Comparison of ENCODE assay signal across 20 mouse cellular contexts in genomic region chr8:34669146-34669545, GRCm38 (mm10).
DNase-seq lines count a peak whose midpoint lies in the region; ATAC-seq and TF ChIP-seq lines count a peak whose summit lies in the region.
"Had no signal": no experiment of that assay in that cellular context is flagged by ENCODE, and none has a peak within 500 bp of the region (broad histone marks: within the 10 kb centered on the region; RNA-seq: fewer than 3 reads in every experiment).

No protein-coding gene starts in this region.

- TF ChIP-seq POLR2A in CH12.LX (IDR thresholded peaks at IDR 0.05; ENCODE audit: low read depth, low read length) = no peak

- no peaks in the 10 kb centered on the region for H3K9me3 ChIP-seq in stomach, embryonic 16.5 days (replicated peaks; ENCODE audit: control insufficient read depth, low read length)
- H3K9me3 ChIP-seq in stomach, postnatal 0 days (ENCODE audit: control insufficient read depth, low read length) = no peaks in the 10 kb centered on the region
- H3K9me3 ChIP-seq in CH12.LX (replicated peaks; ENCODE audit: low read length) = no peaks in the 10 kb centered on the region
- H3K9me3 ChIP-seq: embryonic facial prominence, embryonic 10.5 days; embryonic facial prominence, embryonic 12.5 days; forebrain, embryonic 13.5 days; forebrain, embryonic 15.5 days had no signal

- no peak for TF ChIP-seq EP300 in stomach, postnatal 0 days (optimal IDR thresholded peaks at IDR 0.05)
- no peak for TF ChIP-seq EP300 in CH12.LX (IDR thresholded peaks at IDR 0.05; ENCODE audit: low read length)

- no peaks in the 10 kb centered on the region for H3K27me3 ChIP-seq in stomach, embryonic 16.5 days (ENCODE audit: control insufficient read depth, insufficient read depth, low read length)
- no peaks in the 10 kb centered on the region for H3K27me3 ChIP-seq in stomach, postnatal 0 days (ENCODE audit: control insufficient read depth, insufficient read depth, low read length)
- no peaks in the 10 kb centered on the region for H3K27me3 ChIP-seq in CH12.LX (replicated peaks)
- H3K27me3 ChIP-seq: embryonic facial prominence, embryonic 12.5 days; forebrain, embryonic 13.5 days; forebrain, embryonic 15.5 days had no signal

- no peak overlapping the region for H3K4me2 ChIP-seq in stomach, embryonic 16.5 days (ENCODE audit: low read depth, low read length)
- no peak overlapping the region for H3K4me2 ChIP-seq in stomach, postnatal 0 days (replicated peaks; ENCODE audit: low read depth)
- H3K4me2 ChIP-seq in CH12.LX (ENCODE audit: insufficient read depth, low read depth, poor library complexity, severe bottlenecking) = no peak overlapping the region
- H3K4me2 ChIP-seq: embryonic facial prominence, embryonic 12.5 days; forebrain, embryonic 13.5 days; forebrain, embryonic 15.5 days had no signal

- no peaks in the 10 kb centered on the region for H3K79me2 ChIP-seq in CH12.LX (replicated peaks; ENCODE audit: control insufficient read depth, extremely low read depth, insufficient read depth, poor library complexity, severe bottlenecking)

- H3K9ac ChIP-seq in stomach, embryonic 16.5 days (ENCODE audit: low read length) = no peak overlapping the region
- no peak overlapping the region for H3K9ac ChIP-seq in stomach, postnatal 0 days (ENCODE audit: low read length)
- no peak overlapping the region for H3K9ac ChIP-seq in CH12.LX (ENCODE audit: insufficient read depth, low read depth)
- H3K9ac ChIP-seq: embryonic facial prominence, embryonic 12.5 days; forebrain, embryonic 13.5 days; forebrain, embryonic 15.5 days; forebrain, postnatal 0 days had no signal

- H3K27ac ChIP-seq in stomach, embryonic 16.5 days (ENCODE audit: low read length) = no peak overlapping the region
- no peak overlapping the region for H3K27ac ChIP-seq in stomach, postnatal 0 days (replicated peaks)
- H3K27ac ChIP-seq in CH12.LX (ENCODE audit: insufficient read depth, low read depth) = no peak overlapping the region
- H3K27ac ChIP-seq: embryonic facial prominence, embryonic 10.5 days; embryonic facial prominence, embryonic 12.5 days; forebrain, embryonic 13.5 days; forebrain, embryonic 15.5 days had no signal

- TF ChIP-seq RAD21 in CH12.LX (IDR thresholded peaks at IDR 0.05; ENCODE audit: low read depth, low read length) = no peak

- dilution Hi-C loops in CH12.LX (cut with MboI; ENCODE audit: extremely low pct_ligation_motif_present, extremely low pct_unique_long_range_greater_than_20kb, low sequenced_read_pairs) = no loop called here

- peaks cover 15% of the 10 kb centered on the region for H3K4me1 ChIP-seq in stomach, embryonic 16.5 days (ENCODE audit: control insufficient read depth, insufficient read depth, low read length)
- H3K4me1 ChIP-seq in stomach, postnatal 0 days (replicated peaks; ENCODE audit: control insufficient read depth, insufficient read depth) = no peaks in the 10 kb centered on the region; the same call in 1 of the 2 replicates
- H3K4me1 ChIP-seq in CH12.LX (ENCODE audit: control insufficient read depth in 1 of 2, insufficient read depth in 2 of 2) = peaks cover 12 to 52% of the 10 kb centered on the region in 2 experiments
- H3K4me1 ChIP-seq: forebrain, embryonic 13.5 days; forebrain, embryonic 15.5 days had no signal

- no peak overlapping the region for H3K4me3 ChIP-seq in stomach, embryonic 16.5 days (replicated peaks; ENCODE audit: low read length)
- no peak overlapping the region for H3K4me3 ChIP-seq in stomach, postnatal 0 days (ENCODE audit: low read depth, low read length)
- no peak overlapping the region for H3K4me3 ChIP-seq in CH12.LX (replicated peaks in 1 of 3; ENCODE audit: low read depth in 2 of 3, low read length in 2 of 3, poor library complexity in 1 of 3)
- H3K4me3 ChIP-seq: embryonic facial prominence, embryonic 10.5 days; embryonic facial prominence, embryonic 12.5 days; forebrain, embryonic 13.5 days; forebrain, embryonic 15.5 days had no signal

- peak; percentile 52; the same call in 1 of the 2 replicates for ATAC-seq in stomach, embryonic 16.5 days (ENCODE audit: insufficient read depth, low FRiP score)
- ATAC-seq in stomach, postnatal 0 days (ENCODE audit: low FRiP score, low TSS enrichment) = no peak
- ATAC-seq: forebrain, embryonic 13.5 days; forebrain, embryonic 15.5 days; forebrain, postnatal 0 days had no signal

- intact Hi-C loops in gastrocnemius, postnatal 14 days (cut with DNase I; ENCODE audit: low total_unique reads) = no loop called here

- H3K36me3 ChIP-seq in stomach, embryonic 16.5 days (ENCODE audit: control insufficient read depth, insufficient read depth, low read length) = no peaks in the 10 kb centered on the region
- H3K36me3 ChIP-seq in stomach, postnatal 0 days (ENCODE audit: control insufficient read depth, insufficient read depth, low read length) = no peaks in the 10 kb centered on the region
- H3K36me3 ChIP-seq in CH12.LX (replicated peaks in 1 of 2; ENCODE audit: control insufficient read depth in 1 of 2, insufficient read depth in 1 of 2, low read length in 1 of 2) = no peaks in the 10 kb centered on the region
- H3K36me3 ChIP-seq: embryonic facial prominence, embryonic 10.5 days; embryonic facial prominence, embryonic 12.5 days; forebrain, embryonic 15.5 days; G1E had no signal

- TF ChIP-seq CTCF in stomach, postnatal 0 days (IDR thresholded peaks at IDR 0.05; ENCODE audit: low read depth) = no peak
- TF ChIP-seq CTCF in CH12.LX (conservative IDR thresholded peaks at IDR 0.05 in 1 of 2, IDR thresholded peaks at IDR 0.05 in 1 of 2; ENCODE audit: low read depth in 2 of 2, low read length in 2 of 2) = no peak

- in situ Hi-C loops in CH12.LX (cut with MboI; ENCODE audit: low pct_ligation_motif_present, low pct_unique_long_range_greater_than_20kb, low sequenced_read_pairs) = no loop called here

- WGBS in stomach, embryonic 16.5 days = 57% methylated on average over 3 of the region's 3 CpGs
- 57% methylated on average over 3 of the region's 3 CpGs for WGBS in stomach, postnatal 0 days

- no peak for DNase-seq in stomach, postnatal 0 days (ENCODE audit: low spot score)
- DNase-seq in CH12.LX (ENCODE audit: extremely low read depth) = no peak
- peak; percentile 20 for DNase-seq in NIH3T3 (ENCODE audit: low read depth)
- no peak for DNase-seq in gastrocnemius, postnatal 14 days
- no peak for DNase-seq in cerebellum, adult 9-11 months
- DNase-seq: adrenal gland, adult 2 months; adrenal gland, postnatal 10 days; adrenal gland, postnatal 25 days; cerebellum, adult 11 months; cerebellum, adult 18-20 months; cerebellum, adult 8-10 months; cerebellum, postnatal 10 days; cerebellum, postnatal 25 days; forebrain, postnatal 0 days had no signal

TF ChIP-seq in CH12.LX, 34 proteins besides CTCF, POLR2A, EP300 and RAD21:
- peak; percentile 66 for TF ChIP-seq MAFK (IDR thresholded peaks at IDR 0.05; ENCODE audit: insufficient replicate concordance, low read length)
- no peak for TF ChIP-seq MEF2A (IDR thresholded peaks at IDR 0.05; ENCODE audit: borderline replicate concordance, low read depth, low read length)
